Mouse (Mus musculus) hindbrain, postnatal 0 days (tissue): ENCODE data around the gene Tbx1. TPM values are rescaled to one million over a fixed set of nuclear protein-coding genes. Genes with fewer than 3 reads are reported as not detected.

Experiments
- ATAC-seq: fragments of 200-750 bp; cut with Nextera tagmentation; 2 replicates; pipeline ENCODE4 v1.8.0; 2017; ENCODE audit warnings: mild to moderate bottlenecking, moderate TSS enrichment, moderate library complexity
- DNase-seq: peaks from one replicate; pipeline ENCODE4 v3.0.0-alpha.2; 2015; ENCODE audit warnings: low spot score
- H3K27ac ChIP-seq: fragments of 300-500 bp; sonication (generic); 2 replicates; pipeline ENCODE4 v1.5.1; 2014; ENCODE audit warnings: mild to moderate bottlenecking
- H3K27me3 ChIP-seq: fragments of 300-500 bp; sonication (generic); 2 replicates; pipeline ENCODE4 v1.6.1; 2014; ENCODE audit warnings: low read length, mixed read lengths; ENCODE audit not compliant: insufficient read depth
- H3K36me3 ChIP-seq: fragments of 300-500 bp; sonication (generic); 2 replicates; pipeline ENCODE4 v1.6.1; 2014; ENCODE audit warnings: low read length, mixed read lengths; ENCODE audit not compliant: insufficient read depth
- H3K4me1 ChIP-seq: fragments of 300-500 bp; sonication (generic); 2 replicates; pipeline ENCODE4 v1.6.1; 2014; ENCODE audit warnings: antibody characterized with exemption, low read length, mixed read lengths; ENCODE audit not compliant: insufficient read depth
- H3K4me2 ChIP-seq: fragments of 300-500 bp; sonication (generic); 2 replicates; pipeline ENCODE4 v1.6.1; 2014; ENCODE audit warnings: low read depth, mild to moderate bottlenecking, low read length, moderate library complexity, mixed read lengths
- H3K4me3 ChIP-seq: fragments of 300-500 bp; sonication (generic); 2 replicates; pipeline ENCODE4 v1.5.1; 2014; ENCODE audit warnings: low read length
- H3K9ac ChIP-seq: fragments of 300-500 bp; sonication (generic); replicated peaks from 2 replicates; pipeline ENCODE4 v1.6.1; 2014; ENCODE audit warnings: mild to moderate bottlenecking, low read length, moderate library complexity, mixed read lengths
- H3K9me3 ChIP-seq: fragments of 300-500 bp; sonication (generic); 2 replicates; pipeline ENCODE4 v1.6.1; 2016; ENCODE audit warnings: low read length, mixed read lengths
- CTCF ChIP-seq: IDR thresholded peaks from 2 replicates; pipeline ENCODE4 v1.5.1; 2016; ENCODE audit warnings: antibody characterized with exemption, control low read depth, low read depth
- WGBS: fragments of 180-500 bp; shearing (Covaris S2); extraction: QIAGEN DNeasy Blood & Tissue Kit; methylation state at CpG from one replicate; pipeline ENCODE4 v1.1.7; 2014; 5-methylcytosine and 5-hydroxymethylcytosine counted together
- polyA plus RNA-seq: library from polyadenylated mRNA; unstranded; fragments of >200 nt; fragmentation: Nextera tagmentation; extraction: Ambion mirVana; gene quantifications from 2 replicates; pipeline ENCODE4 v1.2.1, GENCODE M21; 2015
- total RNA-seq: library from RNA; depleted of rRNA; stranded (reverse); fragments of >200 nt; gene quantifications from 2 replicates; pipeline ENCODE4 v1.2.3, GENCODE M21; 2014; rRNA removed

Gene Tbx1
- 0.37 and 4.0 TPM in 2 replicates for total RNA-seq
- 0.51 and 0.92 TPM in 2 replicates for polyA plus RNA-seq

DNA sequence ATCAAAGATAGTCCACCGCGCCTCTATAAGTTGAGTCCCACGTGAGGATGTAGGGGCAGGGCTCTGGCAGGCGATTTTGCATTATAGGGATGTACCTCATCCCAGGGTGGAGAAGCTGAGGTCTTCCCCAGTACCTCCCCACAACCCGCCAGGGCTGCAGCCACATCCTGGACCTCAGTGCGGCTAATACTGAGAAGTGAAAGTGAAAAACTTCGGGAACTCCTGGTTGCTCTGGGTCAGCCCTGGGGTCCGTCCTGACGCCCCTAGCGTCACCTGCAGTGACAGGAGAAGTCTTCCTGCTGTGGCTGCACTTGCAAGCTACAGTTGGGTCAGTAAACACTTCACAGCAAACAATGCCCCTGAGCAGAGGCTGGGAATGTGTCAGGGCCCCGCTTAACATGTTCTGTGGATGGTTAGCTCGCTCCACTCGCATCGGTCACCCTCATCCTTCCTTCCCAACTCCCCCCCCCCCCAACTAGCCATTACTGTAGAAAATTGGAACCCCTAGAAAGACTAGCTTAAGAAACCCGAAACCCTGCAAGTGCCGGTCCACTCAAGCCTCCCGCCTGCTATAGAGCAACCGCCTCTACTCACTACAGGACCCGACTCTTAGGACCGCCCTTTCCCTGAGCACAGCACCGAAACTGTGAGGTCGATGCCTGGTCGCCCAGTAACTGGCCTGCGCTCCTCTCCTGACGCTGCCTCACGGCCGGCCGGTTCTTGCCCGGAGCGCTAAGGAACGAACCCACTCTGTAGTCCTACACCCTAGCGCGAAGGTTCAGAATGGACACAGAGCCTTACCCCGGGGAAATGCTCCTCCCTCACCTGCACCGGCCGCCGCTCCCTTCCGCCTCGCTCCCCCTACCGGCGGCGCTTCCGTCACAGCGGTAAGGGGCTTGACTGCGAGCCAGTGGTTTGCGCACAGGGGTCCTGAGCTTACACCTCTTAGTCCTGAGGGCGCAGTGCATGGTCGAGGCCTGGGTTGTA lies at the start of gene Tbx1:
Tbx1 (minus strand) TSS at position 868 of the 987 bp plus-strand sequence.
- Histone ChIP-seq H3K9ac (no peak within 1 kb of the TSS), H3K36me3 (no peaks in the 10 kb centered on the region), H3K27me3 (peaks cover 63% of the 10 kb centered on the region), H3K4me2 (peak within 1 kb of the TSS; percentile 39), H3K9me3 (no peaks in the 10 kb centered on the region), H3K27ac (no peak within 1 kb of the TSS), H3K4me3 (peak within 1 kb of the TSS; percentile 18), H3K4me1 (peaks cover 4% of the 10 kb centered on the region; the same call in 1 of the 2 replicates)
- ATAC-seq (no peak), DNase-seq (no peak)
- TF ChIP-seq CTCF, result peak; percentile 49
- WGBS, result 3% methylated on average over 48 of the region's 48 CpGs

DNA sequence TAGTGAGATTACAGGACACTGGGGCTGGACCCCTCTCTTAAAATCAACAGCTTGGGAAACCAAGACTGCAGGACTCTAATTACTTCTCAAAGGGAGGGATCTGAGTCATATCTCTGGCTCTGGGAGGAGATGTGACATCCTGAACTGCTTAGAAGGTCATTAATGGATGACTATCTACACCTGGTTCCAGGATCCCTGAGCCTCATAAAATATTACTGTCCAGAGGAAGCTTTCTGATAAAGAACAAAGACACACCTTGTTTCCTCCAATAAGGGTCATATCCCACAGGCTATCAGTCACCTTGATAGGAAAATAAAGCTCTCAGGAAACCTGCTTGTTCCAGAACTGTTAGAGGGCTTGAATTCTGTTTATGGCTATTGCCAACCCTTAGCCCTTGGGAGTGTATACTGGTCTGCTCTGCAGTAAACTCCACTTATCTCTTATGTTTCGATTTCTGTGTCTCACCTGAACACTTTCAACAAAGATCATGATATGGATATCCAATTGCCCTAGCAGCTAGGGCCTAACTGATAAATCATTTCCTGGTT lies 49.0 kb upstream of the Tbx1 start:
- Histone ChIP-seq H3K9me3 (no peaks in the 10 kb centered on the region), H3K36me3 (no peaks in the 10 kb centered on the region), H3K27ac (no peak overlapping the region), H3K4me2 (no peak overlapping the region), H3K27me3 (no peaks in the 10 kb centered on the region), H3K4me3 (no peak overlapping the region), H3K4me1 (no peaks in the 10 kb centered on the region), H3K9ac (no peak overlapping the region)
- ATAC-seq (no peak), DNase-seq (no peak)
- 84% methylated on average over 1 of the region's 1 CpGs for WGBS
- no peak for TF ChIP-seq CTCF

GRCm38 (mm10) chr16:18638396-18638795 lies 47.9 kb upstream of the Tbx1 start:
- no peak for TF ChIP-seq CTCF
- no peak overlapping the region for H3K9ac ChIP-seq
- WGBS, result 47% methylated on average over 2 of the region's 2 CpGs
- no peak overlapping the region for H3K4me3 ChIP-seq
- no peaks in the 10 kb centered on the region for H3K4me1 ChIP-seq
- H3K27me3 ChIP-seq, result no peaks in the 10 kb centered on the region
- H3K4me2 ChIP-seq, result no peak overlapping the region
- DNase-seq (no peak), ATAC-seq (no peak)
- H3K27ac ChIP-seq, result no peak overlapping the region
- H3K9me3 ChIP-seq, result no peaks in the 10 kb centered on the region
- H3K36me3 ChIP-seq, result no peaks in the 10 kb centered on the region

DNA sequence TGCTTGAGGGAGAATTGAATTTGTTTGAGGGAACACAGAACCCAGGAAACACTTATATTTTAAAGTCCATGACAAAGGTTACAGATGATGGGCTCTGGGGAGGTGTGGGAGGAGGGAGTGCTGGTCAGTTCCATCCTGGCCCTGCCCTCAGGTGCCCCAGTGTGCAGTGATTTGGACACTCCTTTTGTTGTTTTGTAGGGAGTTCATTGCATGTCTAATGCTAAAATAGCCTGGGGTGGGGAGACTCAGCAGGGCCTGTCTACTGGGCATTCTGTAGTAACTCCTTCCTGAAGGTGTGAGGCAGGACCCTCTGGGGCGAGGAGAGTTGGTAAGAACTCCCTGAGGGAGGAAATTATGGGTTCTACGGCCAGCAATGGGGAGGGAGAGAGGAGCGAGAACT lies 46.3 kb upstream of the Tbx1 start:
- Histone ChIP-seq H3K27ac (no peak overlapping the region), H3K9me3 (no peaks in the 10 kb centered on the region), H3K4me2 (no peak overlapping the region), H3K9ac (no peak overlapping the region), H3K36me3 (no peaks in the 10 kb centered on the region), H3K4me1 (no peaks in the 10 kb centered on the region), H3K27me3 (no peaks in the 10 kb centered on the region), H3K4me3 (no peak overlapping the region)
- DNase-seq, result no peak
- WGBS, result 48% methylated on average over 3 of the region's 3 CpGs
- ATAC-seq, result no peak
- no peak for TF ChIP-seq CTCF

GRCm38 (mm10) chr16:18636401-18636800 lies 45.9 kb upstream of the Tbx1 start:
- H3K27me3 ChIP-seq, result no peaks in the 10 kb centered on the region
- no peak for TF ChIP-seq CTCF
- no peak overlapping the region for H3K9ac ChIP-seq
- 75% methylated on average over 5 of the region's 5 CpGs for WGBS
- DNase-seq, result no peak
- no peak overlapping the region for H3K4me3 ChIP-seq
- no peak for ATAC-seq
- no peak overlapping the region for H3K27ac ChIP-seq
- no peaks in the 10 kb centered on the region for H3K9me3 ChIP-seq
- no peaks in the 10 kb centered on the region for H3K4me1 ChIP-seq
- H3K36me3 ChIP-seq, result no peaks in the 10 kb centered on the region
- H3K4me2 ChIP-seq, result no peak overlapping the region

DNA sequence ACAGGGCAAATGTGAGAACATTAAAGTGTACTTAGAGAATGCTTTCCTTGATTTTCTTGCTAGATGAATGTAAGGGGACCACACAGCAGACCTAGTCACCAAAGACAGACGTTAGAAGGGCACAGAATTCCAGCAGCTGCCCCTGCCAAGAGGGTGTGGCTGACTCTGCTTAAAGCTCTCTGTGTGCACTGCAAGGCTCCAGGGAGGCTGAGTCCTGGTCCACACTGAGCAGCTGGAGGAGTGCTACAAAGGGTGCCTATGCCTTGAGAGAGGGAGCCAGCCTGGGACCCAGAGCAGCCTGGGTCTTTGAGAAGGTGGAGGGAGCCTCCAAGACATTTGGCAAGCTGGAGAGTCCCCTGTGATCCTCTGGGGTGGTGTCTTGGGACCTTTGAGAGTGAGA lies 42.9 kb upstream of the Tbx1 start:
- Histone ChIP-seq H3K27ac (no peak overlapping the region), H3K36me3 (no peaks in the 10 kb centered on the region), H3K4me1 (0 out of 2 replicates have a peak, but pooled peaks cover 2% of the 10 kb centered on the region), H3K9ac (no peak overlapping the region), H3K4me2 (no peak overlapping the region), H3K4me3 (no peak overlapping the region), H3K9me3 (no peaks in the 10 kb centered on the region), H3K27me3 (no peaks in the 10 kb centered on the region)
- ATAC-seq (no peak), DNase-seq (no peak)
- 14% methylated on average over 1 of the region's 1 CpGs for WGBS
- TF ChIP-seq CTCF, result no peak
